Mouse (Mus musculus) embryonic fibroblast, embryonic 13.5 days (primary cell): Measurements from ENCODE around the gene Ckm. TPM values are rescaled to one million over a fixed set of nuclear protein-coding genes. Genes with fewer than 3 reads are reported as not detected.
A peak's percentile ranks its signal among the peaks of the same experiment; 100 is the strongest.

ENCODE experiments used
- H3K27ac ChIP-seq: 2 replicates; pipeline ENCODE4 v1.5.1; 2012; ENCODE audit warnings: low read length, control low read depth, inconsistent platforms; ENCODE audit not compliant: insufficient read depth
- H3K4me1 ChIP-seq: 2 replicates; pipeline ENCODE4 v1.6.1; 2011; ENCODE audit warnings: low read length; ENCODE audit not compliant: control insufficient read depth, insufficient read depth
- H3K4me3 ChIP-seq: 2 replicates; pipeline ENCODE4 v1.5.1; 2011; ENCODE audit warnings: mild to moderate bottlenecking, control low read depth, low read length; ENCODE audit not compliant: insufficient read depth
- CTCF ChIP-seq: IDR thresholded peaks from 2 replicates; pipeline ENCODE4 v1.5.1; 2011; ENCODE audit warnings: mild to moderate bottlenecking, control low read depth, low read length, moderate library complexity, borderline replicate concordance; ENCODE audit not compliant: insufficient read depth
- POLR2A ChIP-seq: IDR thresholded peaks from 2 replicates; pipeline ENCODE4 v1.6.1; 2011; ENCODE audit warnings: low read depth, mild to moderate bottlenecking, control low read depth, low read length, moderate library complexity
- polyA plus RNA-seq: library from polyadenylated mRNA; stranded (reverse); fragments of >200 nt; gene quantifications from 2 replicates; pipeline ENCODE4 v1.2.4, GENCODE M21; 2011; ENCODE audit warnings: low read depth; ENCODE audit not compliant: missing spikeins, insufficient read length

The Ckm gene
- polyA plus RNA-seq, 1 experiment: not detected

GRCm38 (mm10) chr7:19382166-19382541 is 22.4 kb upstream of the Ckm start:
- peak overlapping the region; percentile 79 for H3K4me3 ChIP-seq
- no peak overlapping the region for H3K27ac ChIP-seq
- TF ChIP-seq POLR2A (no peak), CTCF (no peak)
- H3K4me1 ChIP-seq: peaks cover 3% of the 10 kb centered on the region; the same call in 1 of the 2 replicates

GRCm38 (mm10) chr7:19383708-19384107 is 20.9 kb upstream of the Ckm start:
- Histone ChIP-seq H3K4me3 (no peak overlapping the region), H3K27ac (no peak overlapping the region), H3K4me1 (no peaks in the 10 kb centered on the region; the same call in 1 of the 2 replicates)
- no peak for TF ChIP-seq POLR2A
- TF ChIP-seq CTCF: no peak

- Histone ChIP-seq H3K4me1 (no peaks in the 10 kb centered on the region), H3K27ac (no peak overlapping the region), H3K4me3 (no peak overlapping the region)
- TF ChIP-seq POLR2A (no peak), CTCF (no peak)
Observed at GRCm38 (mm10) chr7:19388699-19389413, 15.7 kb upstream of the Ckm start.

- TF ChIP-seq POLR2A (no peak), CTCF (no peak)
- Histone ChIP-seq H3K27ac (no peak overlapping the region), H3K4me1 (no peaks in the 10 kb centered on the region), H3K4me3 (no peak overlapping the region)
Observed at GRCm38 (mm10) chr7:19394484-19394883, 10.1 kb upstream of the Ckm start.

- no peak overlapping the region for H3K27ac ChIP-seq
- no peak for TF ChIP-seq CTCF
- peak; percentile 34; the same call in 1 of the 2 replicates for TF ChIP-seq POLR2A
- peak overlapping the region; percentile 28 for H3K4me3 ChIP-seq
- 0 out of 2 replicates have a peak, but pooled peaks cover 2% of the 10 kb centered on the region for H3K4me1 ChIP-seq
Observed at GRCm38 (mm10) chr7:19399496-19400280, 4.9 kb upstream of the Ckm start.

GRCm38 (mm10) chr7:19400946-19401345 is 3.6 kb upstream of the Ckm start:
- Histone ChIP-seq H3K4me1 (0 out of 2 replicates have a peak, but pooled peaks cover 2% of the 10 kb centered on the region), H3K27ac (no peak overlapping the region), H3K4me3 (no peak overlapping the region)
- TF ChIP-seq POLR2A (no peak), CTCF (no peak)

GRCm38 (mm10) chr7:19402535-19403112 is 2.0 kb upstream of the Ckm start:
- no peak overlapping the region for H3K27ac ChIP-seq
- TF ChIP-seq POLR2A (no peak), CTCF (no peak)
- H3K4me1 ChIP-seq: 0 out of 2 replicates have a peak, but pooled peaks cover 2% of the 10 kb centered on the region
- H3K4me3 ChIP-seq: no peak overlapping the region

- Histone ChIP-seq H3K4me1 (0 out of 2 replicates have a peak, but pooled peaks cover 2% of the 10 kb centered on the region), H3K4me3 (peak within 1 kb of the TSS; percentile 46), H3K27ac (no peak within 1 kb of the TSS)
- TF ChIP-seq POLR2A: no peak
- TF ChIP-seq CTCF: no peak
Observed at GRCm38 (mm10) chr7:19403731-19404296, 762 bp upstream of the Ckm start, which contains the start of gene Klc3. Klc3 (minus strand) TSS chr7:19404104.

- Histone ChIP-seq H3K27ac (no peak overlapping the region), H3K4me1 (no peaks in the 10 kb centered on the region), H3K4me3 (no peak overlapping the region)
- TF ChIP-seq POLR2A: no peak
- TF ChIP-seq CTCF: peak; percentile 97
Observed at GRCm38 (mm10) chr7:19405417-19405816, 841 bp downstream of the Ckm start.

GRCm38 (mm10) chr7:19409753-19410152 is 5.2 kb downstream of the Ckm start:
- TF ChIP-seq POLR2A (no peak), CTCF (no peak)
- Histone ChIP-seq H3K27ac (no peak overlapping the region), H3K4me1 (no peaks in the 10 kb centered on the region), H3K4me3 (no peak overlapping the region)
